Mouse (Mus musculus) heart, postnatal 0 days (tissue): ENCODE results near the gene Clstn3. TPM values are rescaled to one million over a fixed set of nuclear protein-coding genes. Genes with fewer than 3 reads are reported as not detected.

Experiments used
- ATAC-seq: fragments of 200-750 bp; cut with Nextera tagmentation; 2 replicates; pipeline ENCODE4 v1.8.0; 2017; ENCODE audit warnings: low read depth, moderate number of reproducible peaks, moderate library complexity; ENCODE audit not compliant: insufficient read depth
- DNase-seq: peaks from one replicate; pipeline ENCODE4 v3.0.0-alpha.2; 2016; ENCODE audit warnings: low spot score
- H3K27ac ChIP-seq: fragments of 300-500 bp; sonication (generic); 2 replicates; pipeline ENCODE4 v1.5.1; 2014; ENCODE audit warnings: low read depth, mild to moderate bottlenecking
- H3K27me3 ChIP-seq: fragments of 300-500 bp; sonication (generic); 2 replicates; pipeline ENCODE4 v1.6.1; 2014; ENCODE audit warnings: low read length, mixed read lengths; ENCODE audit not compliant: control insufficient read depth, insufficient read depth
- H3K36me3 ChIP-seq: fragments of 300-500 bp; sonication (generic); replicated peaks from 2 replicates; pipeline ENCODE4 v1.6.1; 2014; ENCODE audit warnings: low read length, mixed read lengths; ENCODE audit not compliant: control insufficient read depth, insufficient read depth
- H3K4me1 ChIP-seq: fragments of 300-500 bp; sonication (generic); 2 replicates; pipeline ENCODE4 v1.6.1; 2014; ENCODE audit warnings: antibody characterized with exemption; ENCODE audit not compliant: control insufficient read depth, insufficient read depth
- H3K4me2 ChIP-seq: fragments of 300-500 bp; sonication (generic); 2 replicates; pipeline ENCODE4 v1.6.1; 2014; ENCODE audit warnings: low read depth, mild to moderate bottlenecking, low read length, moderate library complexity
- H3K4me3 ChIP-seq: fragments of 300-500 bp; sonication (generic); 2 replicates; pipeline ENCODE4 v1.5.1; 2014; ENCODE audit warnings: low read depth, low read length
- H3K9ac ChIP-seq: fragments of 300-500 bp; sonication (generic); replicated peaks from 2 replicates; pipeline ENCODE4 v1.6.1; 2014; ENCODE audit warnings: low read depth, low read length, mixed read lengths
- H3K9me3 ChIP-seq: fragments of 300-500 bp; sonication (generic); replicated peaks from 2 replicates; pipeline ENCODE4 v1.6.1; 2016; ENCODE audit warnings: low read length; ENCODE audit not compliant: control insufficient read depth
- CTCF ChIP-seq: IDR thresholded peaks from 2 replicates; pipeline ENCODE4 v1.5.1; 2016; ENCODE audit warnings: antibody characterized with exemption, control low read depth, low read depth
- EP300 ChIP-seq: IDR thresholded peaks from 2 replicates; pipeline ENCODE4 v1.6.1; 2016; ENCODE audit warnings: antibody characterized with exemption, low read depth
- WGBS: fragments of 180-500 bp; shearing (Covaris S2); extraction: QIAGEN DNeasy Blood & Tissue Kit; methylation state at CpG from one replicate; pipeline ENCODE4 v1.1.7; 2014; 5-methylcytosine and 5-hydroxymethylcytosine counted together
- polyA plus RNA-seq: library from polyadenylated mRNA; unstranded; fragments of >200 nt; fragmentation: Nextera tagmentation; extraction: Ambion mirVana; gene quantifications from 2 replicates; pipeline ENCODE4 v1.2.1, GENCODE M21; 2015
- total RNA-seq: library from RNA; depleted of rRNA; stranded (reverse); fragments of >200 nt; gene quantifications from 2 replicates; pipeline ENCODE4 v1.2.3, GENCODE M21; 2014; ENCODE audit warnings: low replicate concordance

Clstn3 gene
- total and polyA plus RNA-seq, 2 experiments from 2014 or later, result 0.16 to 0.84 TPM

GRCm38 (mm10) chr6:124451995-124452394 lies 12.6 kb downstream of the Clstn3 start:
- H3K4me2 ChIP-seq, result no peak overlapping the region
- no peak for ATAC-seq

DNA sequence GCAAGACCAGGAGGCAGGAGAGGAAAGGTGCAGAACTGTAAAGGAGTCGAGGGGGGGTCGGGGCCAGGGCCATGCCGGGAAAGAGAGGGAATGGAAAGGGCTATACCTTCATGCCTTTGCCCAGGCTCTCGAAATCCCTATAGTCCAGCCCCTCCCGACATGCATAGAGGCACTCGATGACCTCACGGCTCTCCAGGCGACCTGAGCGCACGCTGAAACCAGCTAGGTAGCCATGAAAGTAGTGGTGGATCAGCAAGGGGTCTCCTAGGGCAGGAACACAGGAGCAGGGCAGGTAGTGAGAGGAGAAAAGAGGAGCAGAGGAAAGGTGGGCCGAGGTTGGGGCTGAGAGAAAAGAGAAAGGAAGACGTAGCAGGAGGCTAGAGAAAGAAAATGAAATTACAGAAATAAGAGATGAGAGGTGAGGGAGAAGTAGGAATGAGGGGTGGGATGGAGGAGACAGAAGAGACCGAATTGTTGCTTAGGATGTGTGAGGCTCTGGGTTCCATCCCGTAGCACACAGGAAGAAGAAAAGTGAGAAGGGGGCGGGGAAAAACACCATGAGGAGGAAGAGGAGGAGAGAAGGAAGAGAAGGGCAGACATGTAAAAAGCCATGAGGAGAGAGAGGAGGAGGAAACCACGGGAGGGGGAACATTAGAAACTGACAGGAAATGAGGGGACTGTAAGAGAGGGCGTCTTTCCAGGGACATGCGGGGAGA lies 14.8 kb downstream of the Clstn3 start:
- H3K27me3 ChIP-seq, result no peaks in the 10 kb centered on the region
- DNase-seq (no peak), ATAC-seq (no peak)
- H3K9ac ChIP-seq, result no peak overlapping the region
- no peak overlapping the region for H3K4me3 ChIP-seq
- H3K27ac ChIP-seq, result no peak overlapping the region
- no peaks in the 10 kb centered on the region for H3K4me1 ChIP-seq
- H3K9me3 ChIP-seq, result no peaks in the 10 kb centered on the region
- H3K4me2 ChIP-seq, result no peak overlapping the region
- H3K36me3 ChIP-seq, result no peaks in the 10 kb centered on the region
- no peak for TF ChIP-seq EP300
- TF ChIP-seq CTCF, result no peak
- WGBS, result 78% methylated on average over 18 of the region's 18 CpGs

More at GRCm38 (mm10) chr6:124451995-124452394, 12.6 kb downstream of the Clstn3 start:
- 58% methylated on average over 3 of the region's 3 CpGs for WGBS
- Histone ChIP-seq H3K27ac (no peak overlapping the region), H3K27me3 (no peaks in the 10 kb centered on the region), H3K9me3 (no peaks in the 10 kb centered on the region), H3K9ac (no peak overlapping the region), H3K36me3 (no peaks in the 10 kb centered on the region), H3K4me3 (no peak overlapping the region), H3K4me1 (no peaks in the 10 kb centered on the region)
- TF ChIP-seq CTCF (no peak), EP300 (no peak)
- DNase-seq, result no peak

DNA sequence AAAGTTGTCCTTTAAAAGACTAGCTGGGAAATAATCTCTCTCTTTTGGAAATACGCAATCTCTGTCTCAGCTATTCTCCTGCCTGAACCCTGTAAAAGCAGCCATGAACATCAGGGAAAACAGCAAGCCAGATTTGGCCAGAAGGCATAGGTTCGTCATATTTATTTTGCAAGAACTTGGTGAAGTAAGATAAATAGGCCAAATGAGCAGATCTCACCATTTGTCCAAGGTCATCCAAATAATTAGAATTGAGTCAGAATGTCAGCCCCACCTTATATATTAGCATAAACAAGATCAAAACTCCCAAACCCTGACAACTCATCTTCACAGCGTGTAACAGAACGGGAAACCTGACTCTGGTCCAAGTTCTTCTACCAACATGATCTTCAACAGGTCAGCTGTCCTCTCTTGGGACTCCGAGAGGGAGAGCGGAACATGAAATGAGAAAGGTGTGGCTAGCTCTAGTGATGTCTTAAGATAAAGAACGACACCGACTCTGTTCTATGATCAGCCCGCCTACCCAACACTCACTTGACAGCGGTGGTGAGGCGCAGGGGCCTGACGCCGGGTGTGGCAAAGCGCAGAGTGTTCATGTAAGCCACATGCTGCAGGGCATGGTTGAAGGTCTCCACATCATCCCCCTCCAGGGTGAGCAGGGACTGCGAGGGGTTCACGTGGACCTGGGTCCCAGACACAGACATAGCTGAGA lies 15.5 kb downstream of the Clstn3 start:
- Histone ChIP-seq H3K4me3 (no peak overlapping the region), H3K4me2 (no peak overlapping the region), H3K4me1 (no peaks in the 10 kb centered on the region), H3K27me3 (no peaks in the 10 kb centered on the region), H3K9me3 (no peaks in the 10 kb centered on the region), H3K9ac (no peak overlapping the region), H3K36me3 (no peaks in the 10 kb centered on the region), H3K27ac (no peak overlapping the region)
- ATAC-seq (no peak), DNase-seq (no peak)
- TF ChIP-seq CTCF, result no peak
- TF ChIP-seq EP300, result no peak
- 84% methylated on average over 16 of the region's 16 CpGs for WGBS

DNA sequence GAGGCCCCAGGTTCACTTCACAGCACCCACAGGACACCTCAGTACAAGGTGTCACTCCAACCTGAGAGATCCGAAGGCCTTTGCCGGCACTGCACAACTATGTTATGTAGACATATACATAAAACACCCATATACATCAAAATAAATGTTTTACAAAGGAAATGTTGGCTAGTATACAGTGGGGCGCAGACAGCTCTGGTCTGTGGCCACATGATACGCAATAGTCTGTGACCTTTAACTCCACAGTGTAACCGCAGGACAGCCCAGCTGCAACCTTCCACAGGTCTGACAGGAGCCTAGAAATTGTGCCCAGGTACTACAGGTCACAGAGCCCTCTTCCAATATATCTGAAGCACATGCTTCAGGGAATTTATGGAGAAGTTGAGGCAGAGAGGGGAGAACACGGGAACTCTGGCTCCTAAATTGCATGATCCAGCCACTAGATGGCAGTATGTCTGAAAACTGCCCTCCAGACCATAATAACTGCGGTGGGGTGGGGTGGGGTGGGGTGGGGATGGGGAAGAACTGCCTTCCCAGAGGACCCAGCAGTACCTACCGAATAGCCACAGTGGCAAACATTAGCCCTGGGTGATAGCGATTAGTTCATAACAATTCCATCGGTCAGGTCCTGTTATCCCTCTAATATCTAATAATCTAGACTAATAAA lies 16.3 kb downstream of the Clstn3 start:
- 70% methylated on average over 10 of the region's 10 CpGs for WGBS
- Histone ChIP-seq H3K27ac (no peak overlapping the region), H3K4me2 (no peak overlapping the region), H3K4me1 (no peaks in the 10 kb centered on the region), H3K9me3 (no peaks in the 10 kb centered on the region), H3K27me3 (no peaks in the 10 kb centered on the region), H3K4me3 (no peak overlapping the region), H3K36me3 (no peaks in the 10 kb centered on the region), H3K9ac (no peak overlapping the region)
- TF ChIP-seq EP300 (no peak), CTCF (peak; percentile 27; the same call in 1 of the 2 replicates)
- DNase-seq (no peak), ATAC-seq (no peak)

DNA sequence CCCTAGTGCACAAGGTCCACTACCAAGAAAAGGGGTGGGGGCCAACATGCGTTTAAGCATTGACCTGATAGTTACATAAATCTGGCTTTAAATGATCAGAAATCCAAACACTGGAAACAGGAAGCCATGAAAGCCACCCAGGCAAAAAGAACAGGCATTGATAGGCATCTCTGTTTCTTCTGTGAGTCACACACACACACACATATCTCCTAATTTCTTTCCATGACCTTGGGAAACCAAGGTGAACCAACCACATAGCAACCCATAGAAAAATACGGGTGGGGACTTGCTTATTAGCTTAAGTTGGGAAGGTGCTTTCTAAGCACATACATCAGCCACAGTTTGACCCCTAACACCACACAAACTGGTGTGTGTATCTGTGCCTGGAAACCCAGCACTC lies 17.2 kb downstream of the Clstn3 start:
- Histone ChIP-seq H3K27ac (no peak overlapping the region), H3K4me2 (no peak overlapping the region), H3K9ac (no peak overlapping the region), H3K9me3 (no peaks in the 10 kb centered on the region), H3K4me3 (no peak overlapping the region), H3K4me1 (no peaks in the 10 kb centered on the region), H3K27me3 (no peaks in the 10 kb centered on the region), H3K36me3 (no peaks in the 10 kb centered on the region)
- ATAC-seq (no peak), DNase-seq (no peak)
- WGBS, result 70% methylated on average over 2 of the region's 2 CpGs
- TF ChIP-seq CTCF, result no peak
- no peak for TF ChIP-seq EP300
